Mouse (Mus musculus): ENCODE results near the gene Nckipsd. TPM values are rescaled to one million over a fixed set of nuclear protein-coding genes. Genes with fewer than 3 reads are reported as not detected.

The Nckipsd gene
- polyA plus RNA-seq, 1 experiment, result 9.6 TPM

GRCm38 (mm10) chr9:108797477-108797876, 10.7 kb upstream of the Nckipsd start:
- 81% methylated on average over 7 of the region's 7 CpGs for WGBS
- DNase-seq (ENCODE audit: low read depth, low spot score), result no peak

GRCm38 (mm10) chr9:108798508-108799075, 9.6 kb upstream of the Nckipsd start:
- DNase-seq (ENCODE audit: low read depth, low spot score), result no peak
- 38% methylated on average over 5 of the region's 5 CpGs for WGBS

- WGBS, result 33% methylated on average over 3 of the region's 3 CpGs
- DNase-seq (ENCODE audit: low read depth, low spot score), result no peak
Observed at GRCm38 (mm10) chr9:108799564-108799963, 8.6 kb upstream of the Nckipsd start.

- no peak for DNase-seq (ENCODE audit: low read depth, low spot score)
- 91% methylated on average over 8 of the region's 8 CpGs for WGBS
Observed at GRCm38 (mm10) chr9:108805768-108806167, 2.4 kb upstream of the Nckipsd start.

- no peak for DNase-seq (ENCODE audit: low read depth, low spot score)
Observed at GRCm38 (mm10) chr9:108806379-108806778, 1.8 kb upstream of the Nckipsd start.

- 88% methylated on average over 1 of the region's 1 CpGs for WGBS
- no peak for DNase-seq (ENCODE audit: low read depth, low spot score)
Observed at GRCm38 (mm10) chr9:108806831-108807230, 1.3 kb upstream of the Nckipsd start.

- DNase-seq (ENCODE audit: low read depth, low spot score), result no peak
Observed at GRCm38 (mm10) chr9:108807674-108808073, 494 bp upstream of the Nckipsd start.

GRCm38 (mm10) chr9:108809188-108809587, 1.0 kb downstream of the Nckipsd start:
- no peak for DNase-seq (ENCODE audit: low read depth, low spot score)
- WGBS, result 61% methylated on average over 5 of the region's 5 CpGs

More at GRCm38 (mm10) chr9:108807674-108808073, 494 bp upstream of the Nckipsd start:
- WGBS, result 38% methylated on average over 5 of the region's 5 CpGs

GRCm38 (mm10) chr9:108809723-108810122, 1.6 kb downstream of the Nckipsd start:
- DNase-seq (ENCODE audit: low read depth, low spot score), result no peak
- WGBS, result 60% methylated on average over 6 of the region's 6 CpGs

GRCm38 (mm10) chr9:108810516-108810915, 2.3 kb downstream of the Nckipsd start:
- DNase-seq (ENCODE audit: low read depth, low spot score), result no peak
- 90% methylated on average over 5 of the region's 5 CpGs for WGBS

- no peak for DNase-seq (ENCODE audit: low read depth, low spot score)
- 85% methylated on average over 7 of the region's 7 CpGs for WGBS
Observed at GRCm38 (mm10) chr9:108815557-108815956, 7.4 kb downstream of the Nckipsd start.

GRCm38 (mm10) chr9:108819495-108819894, 11.3 kb downstream of the Nckipsd start:
- 62% methylated on average over 3 of the region's 3 CpGs for WGBS
- no peak for DNase-seq (ENCODE audit: low read depth, low spot score)

- 64% methylated on average over 5 of the region's 5 CpGs for WGBS
- no peak for DNase-seq (ENCODE audit: low read depth, low spot score)
Observed at GRCm38 (mm10) chr9:108820077-108820476, 11.9 kb downstream of the Nckipsd start.

GRCm38 (mm10) chr9:108824144-108824685, 16.0 kb downstream of the Nckipsd start:
- 10% methylated on average over 25 of the region's 25 CpGs for WGBS
- DNase-seq (ENCODE audit: low read depth, low spot score), result no peak

- no peak for DNase-seq (ENCODE audit: low read depth, low spot score)
- 5% methylated on average over 31 of the region's 31 CpGs for WGBS
Observed at GRCm38 (mm10) chr9:108824755-108825413, 16.7 kb downstream of the Nckipsd start.

GRCm38 (mm10) chr9:108825820-108826699, 17.9 kb downstream of the Nckipsd start, which contains the start of gene Celsr3:
Gene Celsr3, plus strand, starts transcription at chr9:108826320.
- no peak for DNase-seq (ENCODE audit: low read depth, low spot score)
- 4% methylated on average over 67 of the region's 70 CpGs for WGBS

GRCm38 (mm10) chr9:108826700-108827340, 18.7 kb downstream of the Nckipsd start:
- 3% methylated on average over 39 of the region's 39 CpGs for WGBS
- DNase-seq (ENCODE audit: low read depth, low spot score), result no peak

GRCm38 (mm10) chr9:108827454-108827853, 19.3 kb downstream of the Nckipsd start:
- 7% methylated on average over 34 of the region's 34 CpGs for WGBS
- no peak for DNase-seq (ENCODE audit: low read depth, low spot score)

GRCm38 (mm10) chr9:108827906-108828305, 19.7 kb downstream of the Nckipsd start:
- DNase-seq (ENCODE audit: low read depth, low spot score), result no peak
- 53% methylated on average over 18 of the region's 18 CpGs for whole genome bisulfite sequencing

- DNase-seq (ENCODE audit: low read depth, low spot score), result no peak
- WGBS, result 4% methylated on average over 23 of the region's 23 CpGs
Observed at GRCm38 (mm10) chr9:108831637-108832036, 23.5 kb downstream of the Nckipsd start.

Data from large intestine, adult 2 months (tissue).